Mouse (Mus musculus) intestine, embryonic 15.5 days (tissue): ENCODE results near the gene Psg22. TPM values are rescaled to one million over a fixed set of nuclear protein-coding genes. Genes with fewer than 3 reads are reported as not detected.
A peak's percentile ranks its signal among the peaks of the same experiment; 100 is the strongest.
"Not testable (repeated sequence)": the region's sequence is repeated elsewhere in the genome, so short reads cannot be mapped to it uniquely, and the experiment has no call there.

Experiments
- ATAC-seq: fragments of 200-750 bp; cut with Nextera tagmentation; 2 replicates; pipeline ENCODE4 v1.8.0; 2017; ENCODE audit warnings: moderate TSS enrichment, moderate library complexity
- H3K27ac ChIP-seq: fragments of 300-500 bp; sonication (generic); 2 replicates; pipeline ENCODE4 v1.5.1; 2015; ENCODE audit warnings: mild to moderate bottlenecking, inconsistent platforms
- H3K27me3 ChIP-seq: fragments of 300-500 bp; sonication (generic); replicated peaks from 2 replicates; pipeline ENCODE4 v1.6.1; 2015; ENCODE audit warnings: inconsistent platforms
- H3K36me3 ChIP-seq: fragments of 300-500 bp; sonication (generic); 2 replicates; pipeline ENCODE4 v1.6.1; 2015; ENCODE audit warnings: inconsistent platforms
- H3K4me1 ChIP-seq: fragments of 300-500 bp; sonication (generic); replicated peaks from 2 replicates; pipeline ENCODE4 v1.6.1; 2015; ENCODE audit warnings: inconsistent platforms
- H3K4me2 ChIP-seq: fragments of 300-500 bp; sonication (generic); replicated peaks from 2 replicates; pipeline ENCODE4 v1.6.1; 2015; ENCODE audit warnings: mild to moderate bottlenecking, inconsistent platforms
- H3K4me3 ChIP-seq: fragments of 300-500 bp; sonication (generic); replicated peaks from 2 replicates; pipeline ENCODE4 v1.5.1; 2015; ENCODE audit warnings: inconsistent platforms
- H3K9ac ChIP-seq: fragments of 300-500 bp; sonication (generic); 2 replicates; pipeline ENCODE4 v1.6.1; 2015; ENCODE audit warnings: inconsistent platforms
- H3K9me3 ChIP-seq: fragments of 300-500 bp; sonication (generic); 2 replicates; pipeline ENCODE4 v1.6.1; 2016; ENCODE audit warnings: inconsistent platforms
- WGBS: fragments of 180-500 bp; shearing (Covaris S2); methylation state at CpG from one replicate; pipeline ENCODE4 v1.1.7; 2015; 5-methylcytosine and 5-hydroxymethylcytosine counted together
- polyA plus RNA-seq: library from polyadenylated mRNA; unstranded; fragments of >200 nt; fragmentation: Nextera tagmentation; extraction: Ambion mirVana; gene quantifications from 2 replicates; pipeline ENCODE4 v1.2.1, GENCODE M21; 2015

The Psg22 gene
- polyA plus RNA-seq, 1 experiment from 2014 or later, result not detected

DNA sequence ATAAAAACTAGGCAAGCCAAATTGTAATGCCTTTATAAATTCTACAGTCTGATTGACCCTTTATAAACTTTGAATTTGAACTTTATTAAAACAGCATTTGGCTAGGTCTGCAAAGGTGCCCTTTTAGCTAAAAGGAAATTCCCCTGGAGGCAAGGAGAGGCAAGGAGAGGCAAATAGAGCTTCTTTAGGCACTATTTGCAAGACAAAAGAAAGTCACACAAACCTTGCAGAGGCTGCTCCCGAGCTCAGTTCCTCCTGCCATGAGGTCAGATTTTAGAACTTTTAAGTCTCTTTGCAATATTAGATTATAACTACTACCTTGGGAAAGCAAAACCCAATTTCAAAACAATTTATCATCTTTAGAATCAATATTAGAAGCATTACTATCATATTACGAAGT lies 29.5 kb downstream of the Psg22 start:
- peaks cover 13% of the 10 kb centered on the region for H3K27me3 ChIP-seq
- not testable (repeated sequence) for H3K4me2 ChIP-seq, H3K9ac ChIP-seq, H3K36me3 ChIP-seq, H3K4me3 ChIP-seq, H3K27ac ChIP-seq, H3K9me3 ChIP-seq, H3K4me1 ChIP-seq, ATAC-seq
- WGBS, result 58% methylated on average over 2 of the region's 2 CpGs

DNA sequence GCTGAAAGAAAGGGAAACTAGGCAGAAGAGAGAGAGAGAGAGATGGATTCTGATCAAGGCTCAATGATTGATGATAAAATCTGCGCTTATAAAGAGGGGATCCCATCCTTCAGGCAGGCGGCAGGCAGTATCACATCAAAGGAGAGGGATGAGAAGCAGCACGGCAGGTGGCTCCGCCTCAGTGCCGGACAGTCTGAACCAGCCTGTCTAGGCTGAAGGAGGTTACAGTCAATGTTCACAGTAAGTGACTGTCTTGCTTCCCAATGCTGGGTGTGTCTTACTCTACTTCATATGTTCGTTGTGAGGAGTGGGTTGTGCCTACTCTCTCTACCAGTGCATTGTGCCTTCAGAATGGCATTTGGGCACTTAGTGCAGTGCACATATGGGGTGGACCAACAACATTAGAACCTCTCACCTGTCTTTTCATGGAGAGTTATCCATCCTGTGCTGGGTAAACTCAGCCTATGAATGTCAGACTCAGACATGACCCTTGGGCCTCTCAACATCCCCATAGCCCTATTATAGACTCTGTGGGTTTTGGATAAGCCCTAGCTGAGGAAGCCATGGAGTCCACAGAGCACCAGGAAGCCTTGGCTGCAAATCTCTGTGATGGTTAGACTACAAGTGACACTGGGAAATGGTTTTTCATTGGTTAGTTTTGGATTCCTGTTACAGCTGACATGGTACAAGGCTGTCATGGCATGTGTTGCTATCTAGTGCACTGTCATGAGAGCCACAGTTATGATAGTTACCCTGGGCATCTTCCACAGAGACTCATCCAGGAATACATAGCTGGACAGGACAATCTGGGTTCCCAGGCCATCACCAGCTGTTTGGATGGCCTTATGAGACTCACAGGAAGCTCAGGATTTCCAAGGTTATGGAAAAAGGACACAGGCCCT lies 31.4 kb downstream of the Psg22 start:
- Histone ChIP-seq H3K4me3 (no peak overlapping the region), H3K9ac (no peak overlapping the region), H3K27me3 (peaks cover 13% of the 10 kb centered on the region), H3K36me3 (no peaks in the 10 kb centered on the region), H3K4me1 (no peaks in the 10 kb centered on the region; the same call in 1 of the 2 replicates), H3K4me2 (no peak overlapping the region), H3K27ac (no peak overlapping the region), H3K9me3 (no peaks in the 10 kb centered on the region)
- WGBS, result 24% methylated on average over 6 of the region's 6 CpGs
- ATAC-seq, result peak; percentile 15; the same call in 1 of the 2 replicates

DNA sequence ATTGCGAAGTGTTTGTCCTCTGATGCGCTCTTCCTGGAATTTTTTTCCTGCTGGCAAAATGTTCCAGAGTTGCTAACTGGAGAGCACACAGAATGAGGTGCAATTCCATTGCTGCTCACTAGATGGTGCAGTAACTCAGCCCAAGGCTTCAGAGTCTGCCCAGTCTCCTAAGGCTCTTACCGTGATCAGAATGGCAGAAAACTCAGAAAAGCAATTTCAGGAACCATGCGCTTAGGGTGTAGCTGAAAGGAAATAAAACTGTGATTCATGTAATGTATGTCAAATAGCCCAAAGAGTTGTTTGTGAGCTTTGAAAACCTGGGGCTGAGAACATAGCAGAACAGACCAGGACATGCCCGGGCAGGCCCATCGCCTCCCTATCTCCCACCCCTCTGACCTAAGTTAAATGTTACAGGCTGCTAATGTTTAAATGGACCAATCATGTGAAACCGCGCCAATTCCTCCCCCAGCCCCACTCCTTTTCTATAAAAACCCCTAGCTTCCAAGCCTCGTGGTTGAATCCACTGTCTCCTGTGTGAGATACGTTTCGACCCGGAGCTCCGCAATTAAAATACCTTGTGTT lies 32.1 kb downstream of the Psg22 start:
- H3K4me1 ChIP-seq, H3K4me2 ChIP-seq, H3K36me3 ChIP-seq, H3K4me3 ChIP-seq, H3K9ac ChIP-seq, H3K27ac ChIP-seq, H3K9me3 ChIP-seq: not testable (repeated sequence)
- ATAC-seq, result peak; percentile 84
- WGBS, result 48% methylated on average over 11 of the region's 13 CpGs
- peaks cover 13% of the 10 kb centered on the region for H3K27me3 ChIP-seq

DNA sequence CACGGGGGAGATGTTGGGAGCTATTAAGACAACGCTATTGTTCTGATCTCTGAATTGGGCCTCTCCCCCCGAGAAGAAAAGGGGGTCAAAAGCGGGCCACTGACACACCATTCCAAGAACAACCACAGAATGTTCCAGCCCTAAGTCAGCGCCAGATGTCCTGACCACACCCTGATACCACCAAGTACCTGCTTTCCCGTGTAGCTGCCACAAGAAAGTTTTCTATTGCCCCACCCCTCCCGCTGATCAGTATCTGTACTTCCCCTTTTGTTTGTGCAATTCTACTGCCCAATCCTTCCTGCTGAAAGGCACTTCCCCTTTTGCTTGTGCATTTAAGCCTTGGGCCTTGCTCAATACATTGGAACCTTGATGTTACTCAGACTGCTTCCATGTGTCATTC lies 42.3 kb downstream of the Psg22 start:
- not testable (repeated sequence) for H3K4me1 ChIP-seq, H3K4me2 ChIP-seq, ATAC-seq, H3K9me3 ChIP-seq, H3K27ac ChIP-seq, H3K27me3 ChIP-seq, H3K9ac ChIP-seq, H3K36me3 ChIP-seq, H3K4me3 ChIP-seq
- WGBS, result 82% methylated on average over 7 of the region's 7 CpGs

DNA sequence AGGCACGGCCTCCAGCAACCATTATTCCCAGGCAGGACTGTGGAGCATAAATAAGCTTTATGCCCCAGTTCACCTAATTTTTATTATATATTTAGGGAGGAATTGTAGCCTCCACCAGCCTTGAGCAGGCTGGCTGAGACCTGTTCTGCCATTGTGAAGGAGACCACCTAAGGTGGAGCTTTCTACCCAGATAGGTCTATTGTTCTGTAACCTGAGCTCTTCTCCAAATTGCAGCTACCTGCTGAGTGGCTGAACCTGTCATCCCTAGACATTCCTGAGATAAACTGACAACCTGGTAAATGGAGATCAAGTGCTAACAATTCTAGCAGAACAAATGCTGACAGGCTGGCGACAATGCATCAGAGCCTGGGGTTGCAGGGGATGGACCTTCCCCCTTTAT lies 45.0 kb downstream of the Psg22 start:
- not testable (repeated sequence) for H3K4me1 ChIP-seq, H3K27me3 ChIP-seq, H3K4me3 ChIP-seq, H3K9me3 ChIP-seq, H3K27ac ChIP-seq, H3K9ac ChIP-seq, ATAC-seq, H3K36me3 ChIP-seq, H3K4me2 ChIP-seq
- WGBS, result 44% methylated on average over 1 of the region's 2 CpGs

Other genes with a start within 250 kb of the Psg22 start
- gene Psg26, start 233.9 kb upstream of the Psg22 start, polyA plus RNA-seq, result not detected in 2 replicates
- gene Psg25, start 185.8 kb upstream of the Psg22 start, polyA plus RNA-seq, result not detected in 2 replicates
- not detected in 2 replicates for gene Psg27, start 150.8 kb upstream of the Psg22 start, polyA plus RNA-seq
- not detected in 2 replicates for gene Psg23, start 101.6 kb upstream of the Psg22 start, polyA plus RNA-seq
- not detected in 2 replicates for gene Psg21, start 61.4 kb upstream of the Psg22 start, polyA plus RNA-seq
- gene Psg20, start 31.9 kb upstream of the Psg22 start, polyA plus RNA-seq, result not detected in 2 replicates
- gene Psg19, start 80.4 kb downstream of the Psg22 start, polyA plus RNA-seq, result not detected in 2 replicates
- 0.13 TPM in 2 replicates for gene Psg17, start 103.5 kb downstream of the Psg22 start, polyA plus RNA-seq
- gene Mill2, start 121.9 kb downstream of the Psg22 start, polyA plus RNA-seq, result 0.73 TPM in 2 replicates
- 53.1 and 72.8 TPM in 2 replicates for gene Pglyrp1, start 153.2 kb downstream of the Psg22 start, polyA plus RNA-seq
- gene Ccdc61, start 192.3 kb downstream of the Psg22 start, polyA plus RNA-seq, result 25.2 and 29.2 TPM in 2 replicates
- gene Nova2, start 207.8 kb downstream of the Psg22 start, polyA plus RNA-seq, result 0.49 and 0.57 TPM in 2 replicates